Comparison of ENCODE assay signal across 26 mouse cellular contexts in genomic region chr11:19939831-19940230, GRCm38 (mm10). TPM values are rescaled to one million over a fixed set of nuclear protein-coding genes. Genes with fewer than 3 reads are reported as not detected.
DNase-seq lines count a peak whose midpoint lies in the region; ATAC-seq and TF ChIP-seq lines count a peak whose summit lies in the region.
"Had no signal": no experiment of that assay in that cellular context is flagged by ENCODE, and none has a peak within 500 bp of the region (broad histone marks: within the 10 kb centered on the region; RNA-seq: fewer than 3 reads in every experiment).

No protein-coding gene starts in this region.

- peaks cover 59% of the 10 kb centered on the region for H3K4me1 ChIP-seq in cerebellum, adult 2 months (ENCODE audit: control insufficient read depth, insufficient read depth, low read length)
- peaks cover 25% of the 10 kb centered on the region for H3K4me1 ChIP-seq in hindbrain, postnatal 0 days (ENCODE audit: insufficient read depth, low read length)
- H3K4me1 ChIP-seq in hindbrain, embryonic 16.5 days (ENCODE audit: control insufficient read depth, insufficient read depth, low read depth, low read length), result peaks cover 11% of the 10 kb centered on the region; the same call in 1 of the 2 replicates
- peaks cover 98% of the 10 kb centered on the region for H3K4me1 ChIP-seq in E14TG2a.4 (replicated peaks; ENCODE audit: low read depth, low read length)
- peaks cover 50% of the 10 kb centered on the region for H3K4me1 ChIP-seq in limb, embryonic 10.5 days

- no peak overlapping the region for H3K4me3 ChIP-seq in cerebellum, adult 2 months (replicated peaks; ENCODE audit: insufficient read depth, low read depth, low read length)
- no peak overlapping the region for H3K4me3 ChIP-seq in hindbrain, postnatal 0 days (ENCODE audit: low read length)
- H3K4me3 ChIP-seq in hindbrain, embryonic 16.5 days (ENCODE audit: low read length), result no peak overlapping the region
- 0 out of 2 replicates have a peak overlapping the region, but pooled peaks have one; percentile 0 for H3K4me3 ChIP-seq in E14TG2a.4 (replicated peaks; ENCODE audit: low read length)
- H3K4me3 ChIP-seq in limb, embryonic 10.5 days, result no peak overlapping the region
- H3K4me3 ChIP-seq: embryonic facial prominence, embryonic 13.5 days; forebrain, embryonic 10.5 days; heart, embryonic 10.5 days; heart, embryonic 15.5 days; hindbrain, embryonic 12.5 days; kidney, embryonic 15.5 days; limb, embryonic 13.5 days; lung, embryonic 15.5 days; midbrain, embryonic 13.5 days; neural tube, embryonic 13.5 days had no signal

- peak overlapping the region; percentile 94 for H3K27ac ChIP-seq in cerebellum, adult 2 months (ENCODE audit: insufficient read depth, low read length)
- H3K27ac ChIP-seq in hindbrain, postnatal 0 days, result peak overlapping the region; percentile 27; the same call in 1 of the 2 replicates
- no peak overlapping the region for H3K27ac ChIP-seq in hindbrain, embryonic 16.5 days (ENCODE audit: low read depth, low read length)
- H3K27ac ChIP-seq in limb, embryonic 10.5 days, result no peak overlapping the region
- H3K27ac ChIP-seq: embryonic facial prominence, embryonic 13.5 days; forebrain, embryonic 10.5 days; heart, embryonic 10.5 days; heart, embryonic 15.5 days; hindbrain, embryonic 12.5 days; kidney, embryonic 15.5 days; limb, embryonic 13.5 days; lung, embryonic 15.5 days; midbrain, embryonic 13.5 days; neural tube, embryonic 13.5 days had no signal

- no peak overlapping the region for H3K4me2 ChIP-seq in hindbrain, postnatal 0 days (ENCODE audit: low read depth, low read length)
- H3K4me2 ChIP-seq in hindbrain, embryonic 16.5 days (ENCODE audit: low read length), result no peak overlapping the region
- H3K4me2 ChIP-seq: embryonic facial prominence, embryonic 13.5 days; heart, embryonic 15.5 days; hindbrain, embryonic 12.5 days; kidney, embryonic 15.5 days; limb, embryonic 13.5 days; liver, embryonic 11.5 days; lung, embryonic 15.5 days; midbrain, embryonic 13.5 days; neural tube, embryonic 13.5 days had no signal

- WGBS in cerebellum, adult 2 months, result 8% methylated on average over 8 of the region's 8 CpGs
- WGBS in hindbrain, postnatal 0 days, result 72% methylated on average over 8 of the region's 8 CpGs
- 83% methylated on average over 8 of the region's 8 CpGs for WGBS in hindbrain, embryonic 16.5 days
- 96% methylated on average over 8 of the region's 8 CpGs for WGBS in limb, embryonic 10.5 days

- no peaks in the 10 kb centered on the region for H3K36me3 ChIP-seq in hindbrain, postnatal 0 days (ENCODE audit: insufficient read depth, low read length)
- no peaks in the 10 kb centered on the region for H3K36me3 ChIP-seq in hindbrain, embryonic 16.5 days (ENCODE audit: control insufficient read depth, insufficient read depth, low read length)
- peaks cover 89% of the 10 kb centered on the region for H3K36me3 ChIP-seq in E14TG2a.4 (ENCODE audit: insufficient read depth, low read length)
- peaks cover 35% of the 10 kb centered on the region for H3K36me3 ChIP-seq in limb, embryonic 10.5 days
- H3K36me3 ChIP-seq: heart, embryonic 15.5 days; hindbrain, embryonic 12.5 days; lung, embryonic 15.5 days; midbrain, embryonic 13.5 days; neural tube, embryonic 13.5 days had no signal

- H3K27me3 ChIP-seq in cerebellum, adult 2 months (ENCODE audit: control insufficient read depth, insufficient read depth, low read length), result no peaks in the 10 kb centered on the region
- no peaks in the 10 kb centered on the region for H3K27me3 ChIP-seq in hindbrain, postnatal 0 days (ENCODE audit: insufficient read depth, low read length)
- no peaks in the 10 kb centered on the region for H3K27me3 ChIP-seq in hindbrain, embryonic 16.5 days (replicated peaks; ENCODE audit: control insufficient read depth, insufficient read depth, low read length)
- H3K27me3 ChIP-seq in E14TG2a.4 (ENCODE audit: insufficient read depth, low read length), result no peaks in the 10 kb centered on the region
- no peaks in the 10 kb centered on the region for H3K27me3 ChIP-seq in limb, embryonic 10.5 days (ENCODE audit: low read depth, poor library complexity, severe bottlenecking)
- H3K27me3 ChIP-seq: embryonic facial prominence, embryonic 13.5 days; heart, embryonic 15.5 days; hindbrain, embryonic 12.5 days; kidney, embryonic 15.5 days; limb, embryonic 13.5 days; midbrain, embryonic 13.5 days; neural tube, embryonic 13.5 days had no signal

- no peak for ATAC-seq in cerebellum, adult (ENCODE audit: insufficient number of reproducible peaks, low FRiP score, low TSS enrichment)
- ATAC-seq in hindbrain, postnatal 0 days, result no peak
- ATAC-seq in hindbrain, embryonic 16.5 days, result no peak
- ATAC-seq: CD4-positive, CD25-positive, alpha-beta regulatory T cell, adult 4 months; midbrain, embryonic 13.5 days had no signal

- no peak for TF ChIP-seq CTCF in cerebellum, adult 2 months (IDR thresholded peaks at IDR 0.05; ENCODE audit: borderline replicate concordance, insufficient read depth, low read depth, low read length)
- no peak for TF ChIP-seq CTCF in hindbrain, postnatal 0 days (IDR thresholded peaks at IDR 0.05; ENCODE audit: low read depth)
- TF ChIP-seq CTCF in E14TG2a.4 (conservative IDR thresholded peaks at IDR 0.05; ENCODE audit: low read length), result no peak

- H3K9ac ChIP-seq in hindbrain, postnatal 0 days (replicated peaks; ENCODE audit: low read length), result no peak overlapping the region
- H3K9ac ChIP-seq in hindbrain, embryonic 16.5 days (ENCODE audit: low read depth, low read length), result no peak overlapping the region
- H3K9ac ChIP-seq: embryonic facial prominence, embryonic 13.5 days; forebrain, postnatal 0 days; heart, embryonic 15.5 days; hindbrain, embryonic 12.5 days; kidney, embryonic 15.5 days; limb, embryonic 13.5 days; lung, embryonic 15.5 days; midbrain, embryonic 13.5 days; neural tube, embryonic 13.5 days had no signal

- TF ChIP-seq POLR2A in cerebellum, adult 2 months (IDR thresholded peaks at IDR 0.05; ENCODE audit: borderline replicate concordance, insufficient read depth, low read length), result no peak

- no peaks in the 10 kb centered on the region for H3K9me3 ChIP-seq in hindbrain, postnatal 0 days (ENCODE audit: low read length)
- no peaks in the 10 kb centered on the region for H3K9me3 ChIP-seq in hindbrain, embryonic 16.5 days (ENCODE audit: control insufficient read depth, low read length)
- no peaks in the 10 kb centered on the region for H3K9me3 ChIP-seq in E14TG2a.4 (ENCODE audit: low read length)
- H3K9me3 ChIP-seq in limb, embryonic 10.5 days (replicated peaks), result no peaks in the 10 kb centered on the region
- H3K9me3 ChIP-seq: embryonic facial prominence, embryonic 13.5 days; forebrain, embryonic 10.5 days; heart, embryonic 10.5 days; heart, embryonic 15.5 days; hindbrain, embryonic 12.5 days; kidney, embryonic 15.5 days; limb, embryonic 13.5 days; lung, embryonic 15.5 days; midbrain, embryonic 13.5 days; neural tube, embryonic 13.5 days had no signal

- peak; percentile 73 to 76 for DNase-seq in cerebellum, adult 2 months
- no peak for DNase-seq in hindbrain, postnatal 0 days (ENCODE audit: low spot score)
- DNase-seq in cerebellum, adult 9-11 months, result peak; percentile 81
- DNase-seq in thymus, postnatal 25 days, result no peak
- no peak for DNase-seq in limb, embryonic 10.5 days (ENCODE audit: low spot score)
- DNase-seq: gastrocnemius, postnatal 10 days; kidney, adult 18-20 months; lung, postnatal 36 days; right cerebral cortex, postnatal 4 days; thymus, adult 2 months had no signal

RNA-seq across cellular contexts. Expression of gene Spred2, which starts 15.7 kb away (rescaled TPM):
- polyA plus RNA-seq in cerebellum, adult 2 months (2012; rRNA removed), result 40.3 and 40.6 TPM in 2 replicates
- total RNA-seq in hindbrain, postnatal 0 days (2014; rRNA removed), result 15.6 and 16.9 TPM in 2 replicates
- polyA plus RNA-seq in hindbrain, postnatal 0 days (2015; fragmentation: Nextera tagmentation; extraction: Ambion mirVana), result 8.4 and 8.7 TPM in 2 replicates
- polyA plus RNA-seq in hindbrain, embryonic 16.5 days (2015; fragmentation: Nextera tagmentation; extraction: Ambion mirVana), result 6.7 and 7.4 TPM in 2 replicates
- 8.3 and 9.3 TPM in 2 replicates for polyA plus RNA-seq in limb, embryonic 10.5 days (2016; fragmentation: Nextera tagmentation; extraction: Ambion mirVana)

Comparison
In these comparisons a context has a peak if more than half of its experiments do, and no peak if none do; other contexts are left out.
1. H3K27ac ChIP-seq: peak in cerebellum, adult 2 months (single experiment) and hindbrain, postnatal 0 days (single experiment); none in hindbrain, embryonic 16.5 days (single experiment) and limb, embryonic 10.5 days (single experiment).
2. DNase-seq: peak in cerebellum, adult 2 months (2 of 2) and cerebellum, adult 9-11 months (single experiment); none in hindbrain, postnatal 0 days (single experiment), thymus, postnatal 25 days (single experiment) and limb, embryonic 10.5 days (single experiment).